Mouse (Mus musculus) embryonic facial prominence, embryonic 15.5 days (tissue): ENCODE data around the gene Tas2r126. TPM values are rescaled to one million over a fixed set of nuclear protein-coding genes. Genes with fewer than 3 reads are reported as not detected.

ENCODE experiments used
- polyA plus RNA-seq: library from polyadenylated mRNA; unstranded; fragments of >200 nt; fragmentation: Nextera tagmentation; extraction: Ambion mirVana; gene quantifications from 2 replicates; pipeline ENCODE4 v1.2.1, GENCODE M21; 2015

Tas2r126 gene
- polyA plus RNA-seq, 1 experiment from 2014 or later, result not detected

Other genes with a start within 250 kb of the Tas2r126 start
- gene Tas2r144, start 219.2 kb upstream of the Tas2r126 start, polyA plus RNA-seq, result not detected in 2 replicates
- gene Gstk1, start 188.6 kb upstream of the Tas2r126 start, polyA plus RNA-seq, result 19.0 and 20.1 TPM in 2 replicates
- gene Tmem139, start 172.6 kb upstream of the Tas2r126 start, polyA plus RNA-seq, result 1.5 and 2.1 TPM in 2 replicates
- gene Casp2, start 169.6 kb upstream of the Tas2r126 start, polyA plus RNA-seq, result 45.8 and 46.5 TPM in 2 replicates
- 0.08 and 0.24 TPM in 2 replicates for gene Clcn1, start 147.8 kb upstream of the Tas2r126 start, polyA plus RNA-seq
- gene Fam131b, start 109.9 kb upstream of the Tas2r126 start, polyA plus RNA-seq, result 0.23 and 0.24 TPM in 2 replicates
- gene Zyx, start 84.9 kb upstream of the Tas2r126 start, polyA plus RNA-seq, result 127 and 131 TPM in 2 replicates
- gene Epha1, start 61.3 kb upstream of the Tas2r126 start, polyA plus RNA-seq, result 19.5 and 21.6 TPM in 2 replicates
- gene Tas2r143, start 34.3 kb upstream of the Tas2r126 start, polyA plus RNA-seq, result not detected in 2 replicates
- not detected in 2 replicates for gene Tas2r135, start 29.1 kb upstream of the Tas2r126 start, polyA plus RNA-seq
- not detected in 2 replicates for gene Olfr458, start 30.7 kb downstream of the Tas2r126 start, polyA plus RNA-seq
- 0.08 TPM in 1 of 2 replicates, not detected in the other for gene Olfr457, start 41.8 kb downstream of the Tas2r126 start, polyA plus RNA-seq
- 0.39 TPM in 1 of 2 replicates, not detected in the other for gene Olfr456, start 52.7 kb downstream of the Tas2r126 start, polyA plus RNA-seq
- 0.04 TPM in 1 of 2 replicates, not detected in the other for gene Olfr455, start 113.1 kb downstream of the Tas2r126 start, polyA plus RNA-seq
- gene Tcaf3, start 163.2 kb downstream of the Tas2r126 start, polyA plus RNA-seq, result 0.05 TPM in 1 of 2 replicates, not detected in the other
- 6.3 and 6.4 TPM in 2 replicates for gene Tcaf2, start 210.7 kb downstream of the Tas2r126 start, polyA plus RNA-seq